Mouse (Mus musculus): ENCODE data around the gene Hist1h2ai.

- no peak for TF ChIP-seq CTCF (conservative IDR thresholded peaks at IDR 0.05; ENCODE audit: low read length)
- TF ChIP-seq NANOG (IDR thresholded peaks at IDR 0.05; ENCODE audit: borderline replicate concordance, low read length), result no peak
Observed at GRCm38 (mm10) chr13:21677305-21677704, 38.9 kb upstream of the Hist1h2ai start, which contains the start of gene Olfr1360.
